Mouse (Mus musculus): ENCODE measurements around the gene Smarca2. TPM values are rescaled to one million over a fixed set of nuclear protein-coding genes. Genes with fewer than 3 reads are reported as not detected.
"Not testable (repeated sequence)": the region's sequence is repeated elsewhere in the genome, so short reads cannot be mapped to it uniquely, and the experiment has no call there.

Smarca2 gene
- polyA plus RNA-seq, 1 experiment from 2014 or later: 7.5 TPM

GRCm38 (mm10) chr19:26734704-26735109 lies 129.9 kb downstream of the Smarca2 start:
- Histone ChIP-seq H3K36me3 (no peaks in the 10 kb centered on the region), H3K4me2 (no peak overlapping the region), H3K27me3 (replicated peaks) (no peaks in the 10 kb centered on the region), H3K4me3 (no peak overlapping the region), H3K9me3 (replicated peaks) (no peaks in the 10 kb centered on the region), H3K4me1 (no peaks in the 10 kb centered on the region), H3K27ac (no peak overlapping the region), H3K9ac (no peak overlapping the region)
- 71% methylated on average over 10 of the region's 10 CpGs for WGBS (ENCODE audit: insufficient replicate concordance)
- ATAC-seq: no peak

- H3K4me1 ChIP-seq: peaks cover 12% of the 10 kb centered on the region
- not testable (repeated sequence) for H3K27ac ChIP-seq; H3K36me3 ChIP-seq; H3K9ac ChIP-seq; H3K9me3 ChIP-seq (replicated peaks); H3K4me3 ChIP-seq; H3K27me3 ChIP-seq (replicated peaks); ATAC-seq; H3K4me2 ChIP-seq
- 72% methylated on average over 4 of the region's 4 CpGs for WGBS (ENCODE audit: insufficient replicate concordance)
Measured at GRCm38 (mm10) chr19:26745021-26745420, 140.2 kb downstream of the Smarca2 start.

- Histone ChIP-seq H3K4me2 (no peak overlapping the region), H3K4me1 (peaks cover 12% of the 10 kb centered on the region), H3K4me3 (no peak overlapping the region), H3K9me3 (replicated peaks) (no peaks in the 10 kb centered on the region), H3K27ac (no peak overlapping the region), H3K9ac (no peak overlapping the region), H3K27me3 (replicated peaks) (no peaks in the 10 kb centered on the region), H3K36me3 (no peaks in the 10 kb centered on the region)
- WGBS (ENCODE audit: insufficient replicate concordance): 77% methylated on average over 7 of the region's 7 CpGs
- no peak for ATAC-seq
Measured at GRCm38 (mm10) chr19:26745567-26745966, 140.7 kb downstream of the Smarca2 start.

GRCm38 (mm10) chr19:26746290-26746689 lies 141.4 kb downstream of the Smarca2 start:
- 77% methylated on average over 10 of the region's 10 CpGs for WGBS (ENCODE audit: insufficient replicate concordance)
- Histone ChIP-seq H3K27me3 (replicated peaks) (no peaks in the 10 kb centered on the region), H3K9me3 (replicated peaks) (no peaks in the 10 kb centered on the region), H3K4me3 (no peak overlapping the region), H3K4me2 (no peak overlapping the region), H3K27ac (no peak overlapping the region), H3K4me1 (peaks cover 12% of the 10 kb centered on the region), H3K36me3 (no peaks in the 10 kb centered on the region), H3K9ac (no peak overlapping the region)
- no peak for ATAC-seq

GRCm38 (mm10) chr19:26746709-26747467 lies 142.0 kb downstream of the Smarca2 start:
- Histone ChIP-seq H3K27me3 (replicated peaks) (no peaks in the 10 kb centered on the region), H3K9ac (peak overlapping the region; percentile 66; the same call in 1 of the 2 replicates), H3K4me1 (peaks cover 12% of the 10 kb centered on the region), H3K9me3 (replicated peaks) (no peaks in the 10 kb centered on the region), H3K4me3 (peak overlapping the region; percentile 58), H3K36me3 (no peaks in the 10 kb centered on the region), H3K4me2 (peak overlapping the region; percentile 73), H3K27ac (peak overlapping the region; percentile 80)
- ATAC-seq: no peak
- WGBS (ENCODE audit: insufficient replicate concordance): 58% methylated on average over 6 of the region's 6 CpGs

- H3K4me1 ChIP-seq: peaks cover 12% of the 10 kb centered on the region
- H3K9me3 ChIP-seq (replicated peaks): no peaks in the 10 kb centered on the region
- H3K4me2 ChIP-seq: peak overlapping the region; percentile 73
- no peaks in the 10 kb centered on the region for H3K36me3 ChIP-seq
- WGBS (ENCODE audit: insufficient replicate concordance): under 1% methylated on average over 36 of the region's 36 CpGs
- ATAC-seq: peak; percentile 66
- peak overlapping the region; percentile 58 for H3K4me3 ChIP-seq
- H3K27ac ChIP-seq: peak overlapping the region; percentile 80
- H3K27me3 ChIP-seq (replicated peaks): no peaks in the 10 kb centered on the region
- H3K9ac ChIP-seq: peak overlapping the region; percentile 66
Measured at GRCm38 (mm10) chr19:26747571-26748539, 143.0 kb downstream of the Smarca2 start.

- WGBS (ENCODE audit: insufficient replicate concordance): 8% methylated on average over 6 of the region's 6 CpGs
- Histone ChIP-seq H3K27me3 (replicated peaks) (no peaks in the 10 kb centered on the region), H3K4me3 (peak overlapping the region; percentile 58), H3K4me2 (peak overlapping the region; percentile 73), H3K9me3 (replicated peaks) (no peaks in the 10 kb centered on the region), H3K36me3 (no peaks in the 10 kb centered on the region), H3K4me1 (peaks cover 12% of the 10 kb centered on the region), H3K9ac (peak overlapping the region; percentile 66; the same call in 1 of the 2 replicates), H3K27ac (peak overlapping the region; percentile 64; the same call in 1 of the 2 replicates)
- ATAC-seq: no peak
Measured at GRCm38 (mm10) chr19:26748676-26749075, 143.8 kb downstream of the Smarca2 start.

- Histone ChIP-seq H3K4me3 (no peak overlapping the region), H3K9ac (no peak overlapping the region), H3K27me3 (replicated peaks) (no peaks in the 10 kb centered on the region), H3K9me3 (replicated peaks) (no peaks in the 10 kb centered on the region), H3K4me2 (peak overlapping the region; percentile 73), H3K4me1 (peaks cover 12% of the 10 kb centered on the region), H3K27ac (no peak overlapping the region), H3K36me3 (no peaks in the 10 kb centered on the region)
- WGBS (ENCODE audit: insufficient replicate concordance): 57% methylated on average over 11 of the region's 11 CpGs
- no peak for ATAC-seq
Measured at GRCm38 (mm10) chr19:26749427-26750137, 144.7 kb downstream of the Smarca2 start.

- Histone ChIP-seq H3K4me2 (no peak overlapping the region), H3K9ac (no peak overlapping the region), H3K36me3 (no peaks in the 10 kb centered on the region), H3K27ac (no peak overlapping the region), H3K27me3 (replicated peaks) (no peaks in the 10 kb centered on the region), H3K4me3 (no peak overlapping the region), H3K4me1 (peaks cover 1% of the 10 kb centered on the region; the same call in 1 of the 2 replicates), H3K9me3 (replicated peaks) (no peaks in the 10 kb centered on the region)
- WGBS (ENCODE audit: insufficient replicate concordance): 74% methylated on average over 15 of the region's 15 CpGs
- ATAC-seq: no peak
Measured at GRCm38 (mm10) chr19:26752611-26753163, 147.8 kb downstream of the Smarca2 start.

- Histone ChIP-seq H3K36me3 (no peaks in the 10 kb centered on the region), H3K4me2 (no peak overlapping the region), H3K27me3 (replicated peaks) (no peaks in the 10 kb centered on the region), H3K9me3 (replicated peaks) (no peaks in the 10 kb centered on the region), H3K9ac (no peak overlapping the region), H3K4me1 (no peaks in the 10 kb centered on the region), H3K4me3 (no peak overlapping the region), H3K27ac (no peak overlapping the region)
- WGBS (ENCODE audit: insufficient replicate concordance): 58% methylated on average over 7 of the region's 7 CpGs
- no peak for ATAC-seq
Measured at GRCm38 (mm10) chr19:26753266-26753872, 148.5 kb downstream of the Smarca2 start.
